Mouse (Mus musculus) urinary bladder, postnatal 4 days (tissue): ENCODE data around the gene B130006D01Rik.
"Not testable (repeated sequence)": the region's sequence is repeated elsewhere in the genome, so short reads cannot be mapped to it uniquely, and the experiment has no call there.

ENCODE experiments used
- DNase-seq, 2 experiments: peaks; one replicate each; pipeline ENCODE4 v3.0.0; 2021 to 2022; ENCODE audit warnings: low spot score in 2 of 2

B130006D01Rik gene

DNA sequence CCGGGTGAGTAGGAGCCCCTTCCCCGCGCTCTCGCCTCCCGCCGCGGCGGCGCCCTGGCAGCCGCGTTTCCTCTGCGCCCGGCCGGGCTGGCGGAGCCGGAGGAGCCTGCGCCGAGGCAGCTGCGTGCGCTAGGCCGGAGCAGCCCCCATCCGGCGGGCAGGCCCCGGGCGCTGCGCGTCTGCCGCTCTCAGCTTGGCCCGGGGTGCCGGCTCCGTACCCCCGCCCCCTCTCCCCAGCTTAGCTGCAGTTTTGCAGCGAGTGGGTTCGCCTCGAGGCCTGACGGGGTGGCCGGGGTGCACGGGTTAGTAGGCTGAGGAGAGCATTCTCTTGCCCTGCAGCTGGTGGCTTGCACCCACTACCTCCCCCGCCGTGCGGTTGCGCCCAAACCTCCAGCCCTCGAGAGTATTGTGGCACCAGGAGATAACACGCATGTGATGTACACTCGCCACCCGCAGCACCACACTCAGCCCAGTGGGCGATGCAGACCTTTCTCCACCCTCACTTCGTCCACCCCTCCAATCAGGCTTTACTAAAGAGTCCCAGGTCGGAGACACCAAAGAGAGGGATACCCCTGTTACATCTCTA lies 10.1 kb upstream of the B130006D01Rik start:
- peak in 1 of 2 experiments; percentile 54 for DNase-seq

DNA sequence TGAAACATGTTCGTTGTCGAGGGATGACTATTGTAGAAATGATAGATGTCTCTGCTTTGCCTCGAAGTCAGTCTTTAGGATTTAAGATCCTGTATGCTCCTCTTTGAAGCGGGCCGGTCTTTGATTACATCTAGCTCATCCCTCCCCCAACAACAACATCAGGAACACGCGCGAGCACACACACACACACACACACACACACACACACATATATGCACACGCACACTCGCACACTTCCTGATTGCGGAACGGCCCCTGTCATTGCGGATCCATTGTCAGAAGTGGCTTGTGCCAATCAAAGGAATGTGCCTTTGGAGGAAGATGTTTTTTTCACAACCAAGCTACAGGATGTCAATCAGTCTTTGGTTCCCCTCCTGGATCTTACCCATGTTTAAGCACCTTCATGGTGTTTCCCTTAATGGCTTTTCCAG lies 9.6 kb upstream of the B130006D01Rik start:
- no peak for DNase-seq

DNA sequence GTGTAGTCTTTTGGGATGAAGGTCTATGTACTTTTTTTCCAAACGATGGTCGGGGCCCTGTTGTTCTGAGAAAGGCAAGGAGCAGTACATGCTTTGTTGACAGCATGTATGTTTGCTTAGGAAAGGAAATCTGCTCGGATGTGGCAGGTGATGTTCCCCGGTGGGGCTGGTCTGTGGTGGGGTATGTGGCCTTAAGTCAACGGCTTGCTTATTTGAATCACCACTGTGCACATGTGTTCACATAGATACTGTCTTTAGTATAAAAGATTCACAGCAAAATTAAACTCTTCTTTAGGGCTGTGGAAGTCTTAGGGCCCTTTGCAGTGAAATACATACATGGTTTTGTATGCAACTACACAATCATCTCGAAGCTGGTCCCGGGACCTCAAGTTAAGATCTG lies 9.0 kb upstream of the B130006D01Rik start:
- no peak for DNase-seq

DNA sequence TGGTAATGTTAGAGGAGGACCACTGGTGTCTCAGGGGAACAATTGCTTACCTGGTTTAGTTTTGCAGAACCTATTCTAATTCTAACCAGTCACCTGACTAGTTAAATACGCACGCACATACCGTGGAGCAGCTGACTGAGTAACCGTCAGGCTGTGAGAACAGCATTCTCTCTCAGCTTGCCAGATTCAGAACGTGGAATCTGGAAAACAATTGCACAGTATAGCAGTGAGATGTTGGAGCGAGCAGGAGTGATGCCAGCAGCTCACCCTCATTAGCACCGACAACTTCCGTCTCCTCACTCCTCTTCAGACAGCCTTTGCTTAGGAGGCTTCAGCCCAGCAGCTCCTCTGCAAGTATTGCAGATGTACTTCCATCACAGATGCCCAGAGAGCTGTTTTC lies 7.3 kb upstream of the B130006D01Rik start:
- DNase-seq = no peak

DNA sequence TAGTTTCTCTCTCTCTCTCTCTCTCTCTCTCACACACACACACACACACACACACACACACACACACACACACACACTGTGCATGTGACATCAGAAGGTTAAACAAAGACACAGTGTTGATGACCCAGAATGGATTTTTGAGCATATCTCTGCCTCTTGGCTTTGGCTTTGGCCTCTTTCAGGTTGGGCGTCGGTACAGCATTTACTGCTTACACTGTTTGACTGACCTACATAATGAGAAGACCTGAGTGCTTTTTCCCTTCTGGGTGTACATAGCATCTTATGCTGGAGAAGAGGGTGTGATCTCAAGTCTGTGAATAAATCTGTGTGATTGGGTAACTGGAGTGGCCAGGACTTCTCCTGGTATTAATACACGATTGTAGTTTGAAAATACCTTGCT lies 4.0 kb upstream of the B130006D01Rik start:
- DNase-seq = no peak

DNA sequence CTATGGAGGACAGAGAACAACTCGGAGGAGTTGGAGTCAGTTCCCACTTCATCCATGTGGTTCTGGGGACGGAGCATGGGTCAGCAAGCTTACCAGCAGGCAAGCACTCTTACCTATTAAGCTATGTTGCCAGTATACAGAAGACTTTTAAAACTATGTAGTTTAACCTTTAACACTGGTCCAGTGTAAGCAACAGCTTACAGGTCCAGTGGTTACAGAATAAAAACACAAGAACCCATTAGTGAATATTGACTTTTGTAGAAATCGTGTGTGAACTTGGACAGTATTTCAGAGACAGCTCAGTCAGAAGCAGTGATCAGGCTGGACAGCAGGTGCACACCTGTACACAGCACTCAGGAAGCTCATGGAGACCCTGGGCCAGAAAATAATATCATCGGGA lies 1.1 kb downstream of the B130006D01Rik start:
- no peak for DNase-seq

DNA sequence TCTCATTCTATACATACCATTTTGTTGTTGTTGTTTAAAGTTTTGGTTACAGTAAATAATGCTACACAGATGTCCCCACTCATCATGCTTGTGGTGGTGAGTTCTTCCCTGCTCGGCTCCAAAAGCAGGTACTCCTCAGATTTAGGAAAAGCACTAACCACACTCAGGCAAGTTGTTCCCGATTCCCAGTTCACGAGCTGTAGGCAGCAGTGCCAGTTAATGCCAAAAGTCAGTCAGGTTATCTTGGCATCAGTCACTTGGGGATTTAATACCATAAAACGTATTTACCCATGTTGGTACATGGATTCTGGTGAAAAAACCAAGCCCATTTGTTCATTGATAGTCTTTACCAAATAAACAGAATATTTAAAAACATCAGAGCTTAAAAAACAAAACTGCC lies 2.8 kb downstream of the B130006D01Rik start:
- DNase-seq = no peak

DNA sequence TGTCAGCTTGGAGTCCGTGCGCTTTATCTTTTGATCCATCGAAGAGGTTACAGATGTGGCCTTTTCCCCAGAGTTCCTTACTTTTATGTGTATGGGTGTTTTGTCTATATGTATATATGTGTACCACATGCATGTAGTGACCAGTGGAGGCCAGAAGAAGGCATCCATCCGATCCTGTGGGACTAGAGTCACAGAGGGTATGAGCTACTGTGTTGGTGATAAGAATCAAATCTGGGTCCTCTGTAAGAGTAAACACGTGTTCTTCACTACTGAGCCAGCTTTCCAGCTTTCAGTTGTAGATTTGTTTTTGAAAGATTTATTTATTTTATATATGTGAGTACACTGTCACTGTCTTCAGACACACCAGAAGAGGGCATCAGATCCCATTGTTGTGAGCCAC lies 4.6 kb downstream of the B130006D01Rik start:
- DNase-seq = no peak

DNA sequence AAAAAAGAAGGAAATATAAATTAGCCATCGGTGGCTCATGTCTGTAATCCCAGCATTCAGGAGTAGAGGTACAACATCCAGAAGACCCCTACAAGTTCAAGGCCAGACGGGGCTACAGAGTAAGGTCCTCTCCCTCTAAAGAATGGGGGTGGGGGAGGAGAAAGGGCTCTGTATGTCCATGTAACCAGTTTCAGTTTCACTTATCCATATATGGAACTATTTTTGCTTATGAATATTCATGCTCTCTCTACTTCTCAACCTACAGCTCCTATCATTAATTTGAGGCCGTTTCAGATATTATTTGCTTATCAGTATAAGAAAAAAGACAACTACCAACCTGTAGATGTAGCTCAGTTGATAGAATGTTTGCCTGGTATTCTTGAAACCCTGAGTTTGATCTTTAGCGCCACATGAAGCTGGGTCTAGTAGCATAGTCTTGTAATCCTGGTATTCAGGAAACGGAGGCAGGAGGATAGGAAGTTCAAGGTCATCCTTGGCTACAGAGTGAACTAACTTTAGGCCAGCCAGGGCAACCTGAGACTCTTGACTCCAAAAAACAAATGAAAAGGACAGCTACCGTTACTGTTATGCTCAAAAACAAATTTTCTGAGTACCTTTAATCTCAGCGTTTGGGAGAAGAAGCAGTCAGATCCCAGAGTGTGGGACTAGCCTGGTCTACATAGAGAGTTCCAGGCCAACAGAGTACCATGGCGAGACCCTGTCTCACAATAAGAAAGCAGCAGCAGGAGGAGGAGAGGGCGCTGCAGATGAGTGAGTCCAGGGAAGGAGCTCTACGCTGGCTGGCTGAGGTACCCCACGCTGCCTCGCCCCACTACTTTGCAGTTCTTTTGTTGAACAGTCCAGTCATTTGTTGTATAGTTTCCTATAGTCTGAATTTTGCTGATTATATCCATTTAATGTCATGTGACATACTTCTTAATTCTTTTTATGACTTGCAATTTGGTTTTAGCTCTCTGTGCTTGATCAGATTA lies 5.8 kb downstream of the B130006D01Rik start:
- no peak for DNase-seq

DNA sequence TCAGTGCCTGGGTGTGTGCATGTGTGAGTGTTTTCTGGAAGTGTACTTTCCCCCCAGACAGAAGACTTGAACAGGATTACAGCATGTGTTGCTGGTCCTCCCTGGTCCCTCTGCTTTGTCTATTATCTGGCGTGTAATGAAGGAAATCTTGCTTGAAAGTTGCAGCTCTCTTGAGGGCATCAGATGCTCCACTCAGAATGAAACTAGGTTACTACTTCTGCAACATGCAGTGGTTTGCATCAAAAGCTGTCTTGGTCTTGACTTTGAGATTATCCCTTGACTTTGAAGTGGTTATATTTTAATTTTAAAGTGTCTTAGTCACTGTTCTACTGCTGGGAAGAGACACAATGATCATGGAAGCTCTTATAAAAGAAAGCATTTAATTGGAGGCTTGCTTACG lies 11.1 kb downstream of the B130006D01Rik start:
- DNase-seq = no peak

DNA sequence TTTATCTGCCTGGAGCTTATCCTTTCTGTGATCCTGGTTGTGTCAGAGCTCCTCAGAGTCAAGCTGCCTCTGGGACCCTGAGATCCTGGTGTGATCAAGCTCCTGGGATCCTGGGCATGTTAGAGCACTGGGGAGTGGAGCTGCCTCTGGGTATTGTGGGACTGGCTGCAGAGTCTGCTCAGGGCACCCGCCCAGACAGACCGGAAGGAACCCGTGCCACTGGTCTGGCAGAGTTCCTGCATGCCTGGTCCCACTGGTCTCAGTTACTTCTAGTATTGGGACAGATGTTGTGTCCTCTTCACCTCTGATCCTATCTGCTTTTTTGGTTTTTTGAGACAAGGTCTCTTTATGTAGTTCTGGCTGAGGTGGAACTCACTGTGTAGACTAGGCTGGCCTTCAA lies 14.4 kb downstream of the B130006D01Rik start:
- DNase-seq = no peak

DNA sequence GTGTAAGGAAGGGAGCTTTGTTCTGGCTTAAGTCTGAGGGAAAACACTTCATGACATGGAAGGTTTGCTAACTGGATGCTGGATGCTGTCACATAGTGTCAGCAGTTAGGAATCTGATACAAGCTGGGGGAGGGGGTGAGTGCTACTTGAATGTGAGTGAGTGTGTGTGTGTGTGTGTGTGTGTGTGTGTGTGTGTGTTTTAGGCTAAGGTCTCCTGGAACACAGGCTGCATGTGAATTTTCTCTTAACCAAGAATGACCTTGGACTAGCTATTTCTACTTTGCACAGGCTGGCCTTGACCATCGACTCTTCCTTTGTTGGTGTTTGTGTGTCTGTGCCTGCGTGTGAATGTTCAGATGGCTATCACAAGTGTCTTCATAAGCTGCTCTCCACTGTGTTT lies 21.1 kb downstream of the B130006D01Rik start:
- DNase-seq = no peak

DNA sequence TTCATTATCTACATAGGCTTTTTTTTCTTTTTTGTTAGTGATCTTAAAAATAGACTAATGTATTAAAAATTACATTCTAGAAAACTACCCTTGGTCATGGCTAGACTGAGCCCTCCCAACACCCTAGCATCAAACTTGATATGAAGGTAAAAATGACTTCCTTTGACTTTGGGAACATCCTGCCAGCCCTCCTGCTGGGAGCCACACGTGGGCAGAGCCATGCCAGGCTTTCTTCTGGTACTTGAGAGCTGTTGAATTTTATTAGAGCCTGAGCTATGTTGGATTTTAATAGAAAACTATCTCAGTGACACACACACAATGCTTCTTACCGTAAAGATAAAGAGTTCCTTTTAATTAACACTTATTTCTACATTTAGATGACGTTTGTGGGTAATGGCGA lies 23.4 kb downstream of the B130006D01Rik start:
- no peak for DNase-seq

DNA sequence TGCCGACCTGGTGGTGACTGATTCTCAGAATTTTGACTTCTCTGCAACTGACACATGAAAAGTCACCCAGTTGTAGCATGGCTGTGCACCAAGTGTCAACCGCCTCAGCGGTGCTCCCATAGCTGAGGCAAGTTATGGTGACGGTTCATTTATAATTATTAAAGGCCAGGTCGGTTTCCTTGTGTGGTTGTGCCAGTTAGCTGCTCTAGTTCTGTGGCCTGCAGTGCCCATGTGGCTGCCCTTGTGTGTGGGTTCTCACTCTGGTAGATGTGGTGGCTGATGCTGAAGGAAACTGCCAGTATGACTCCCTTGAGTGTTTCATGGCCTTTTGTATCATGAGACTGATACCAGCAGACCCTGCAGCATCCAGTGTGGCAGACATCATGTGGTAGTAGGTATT lies 24.9 kb downstream of the B130006D01Rik start:
- no peak for DNase-seq

DNA sequence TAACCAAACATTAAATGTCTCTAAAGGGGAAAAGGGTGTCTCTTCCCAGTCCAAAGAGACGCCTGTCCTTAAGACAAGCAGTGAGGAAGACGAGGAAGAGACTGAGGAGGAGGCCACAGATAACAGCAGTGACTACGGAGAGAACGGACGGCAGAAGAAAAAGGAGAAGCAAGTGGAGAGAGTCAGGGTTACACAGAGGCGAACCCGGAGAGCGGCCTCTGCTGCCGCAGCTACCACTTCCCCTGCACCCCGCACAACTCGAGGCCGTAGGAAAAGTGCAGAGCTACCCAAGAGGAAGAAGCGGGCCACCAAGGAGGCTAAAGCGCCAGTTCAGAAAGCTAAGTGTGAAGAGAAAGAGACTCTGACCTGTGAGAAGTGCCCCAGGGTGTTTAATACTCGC lies 26.2 kb downstream of the B130006D01Rik start:
- no peak for DNase-seq

DNA sequence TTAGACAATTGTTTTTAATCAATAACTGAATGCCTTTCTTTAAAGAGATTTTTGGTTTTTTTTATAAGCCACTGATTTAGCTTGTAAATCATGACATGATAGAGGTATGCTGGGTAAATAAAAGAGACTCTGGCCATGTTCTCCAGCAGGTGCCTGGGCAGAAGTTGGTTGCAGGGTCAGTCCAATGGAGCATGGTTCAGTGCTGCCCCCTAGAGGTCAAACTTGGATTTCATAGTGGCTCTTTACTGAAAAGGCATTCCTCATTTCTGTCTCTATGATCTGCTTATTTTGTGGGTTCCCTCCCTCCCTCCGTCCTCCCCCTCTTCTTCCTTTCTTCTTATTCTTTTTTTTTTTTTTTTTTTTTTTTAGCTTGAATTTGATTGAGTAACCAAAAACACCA lies 27.6 kb downstream of the B130006D01Rik start:
- peak; percentile 50 to 84 for DNase-seq

DNA sequence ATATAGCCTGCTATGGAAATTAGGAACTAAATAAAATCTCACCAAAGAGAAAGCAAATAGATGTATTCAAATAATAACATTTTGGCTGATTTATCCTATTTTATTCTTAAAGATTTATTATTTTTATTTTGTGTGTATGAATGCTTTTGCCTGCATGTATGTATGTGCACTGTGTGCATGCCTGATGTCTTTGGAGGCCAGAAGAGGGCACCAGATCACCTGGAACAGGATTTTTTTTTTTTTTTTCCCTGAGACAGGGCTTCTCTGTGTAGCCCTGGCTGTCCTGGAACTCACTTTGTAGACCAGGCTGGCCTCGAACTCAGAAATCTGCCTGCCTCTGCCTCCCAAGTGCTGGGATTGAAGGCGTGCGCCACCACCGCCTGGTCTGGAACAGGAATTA lies 31.8 kb downstream of the B130006D01Rik start:
- not testable (repeated sequence) for DNase-seq

DNA sequence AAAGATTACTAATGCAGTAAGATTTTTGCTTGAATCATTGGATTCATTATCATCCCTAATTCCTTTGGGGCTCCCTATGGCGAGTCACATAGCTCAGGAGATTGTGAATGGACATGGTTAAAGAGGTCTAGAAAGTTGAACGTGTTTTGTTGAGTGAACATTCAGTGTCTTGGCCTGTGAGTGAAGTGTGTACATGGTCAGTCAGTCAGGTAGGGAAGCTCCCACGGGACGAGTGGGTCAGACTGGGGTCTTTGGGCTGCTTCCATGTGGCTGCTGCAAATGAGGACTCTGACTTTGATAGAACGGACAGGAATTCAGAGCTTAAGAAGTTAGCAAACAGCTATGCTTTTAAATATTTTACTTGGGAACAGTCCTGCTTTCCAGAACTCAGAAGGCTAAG lies 37.1 kb downstream of the B130006D01Rik start:
- no peak for DNase-seq

DNA sequence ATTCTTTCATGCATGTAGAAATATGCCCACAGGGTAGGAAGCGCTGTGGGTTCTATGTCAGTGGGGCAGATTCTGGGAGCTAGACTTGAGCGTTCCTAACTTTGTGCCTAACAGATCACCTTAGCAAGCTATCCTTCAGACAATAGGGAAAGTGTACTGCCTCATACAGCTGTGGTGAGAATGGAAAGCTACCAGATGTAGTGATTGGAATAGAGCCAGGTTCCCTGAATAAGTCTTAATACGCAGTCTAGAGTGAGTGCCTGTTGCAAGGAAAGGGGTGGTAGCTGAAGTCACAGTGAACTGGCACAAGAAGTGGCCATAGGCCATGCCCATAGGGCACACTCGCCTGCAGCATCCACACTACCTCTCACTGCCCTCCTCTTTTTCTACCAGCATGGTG lies 39.6 kb downstream of the B130006D01Rik start:
- DNase-seq = no peak

DNA sequence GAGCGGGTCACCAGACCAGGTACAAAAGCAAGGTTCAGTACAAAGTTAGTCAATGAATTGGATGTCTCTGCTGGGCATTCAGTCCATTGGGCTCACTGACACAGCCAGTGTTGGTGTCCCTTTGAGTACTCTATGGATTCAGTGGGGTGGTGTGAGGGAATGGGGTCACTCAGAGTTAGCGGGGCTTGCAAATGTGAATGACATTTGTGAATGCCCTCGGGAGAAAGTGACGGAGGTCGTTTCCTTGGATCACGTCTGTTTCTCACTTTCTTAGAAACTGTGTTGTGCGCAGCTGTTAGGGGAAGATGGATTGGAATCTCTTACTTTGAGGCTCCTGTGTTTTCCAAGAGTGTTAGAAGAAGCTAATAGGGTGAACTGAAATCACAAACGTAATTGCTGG lies 41.4 kb downstream of the B130006D01Rik start:
- no peak for DNase-seq

DNA sequence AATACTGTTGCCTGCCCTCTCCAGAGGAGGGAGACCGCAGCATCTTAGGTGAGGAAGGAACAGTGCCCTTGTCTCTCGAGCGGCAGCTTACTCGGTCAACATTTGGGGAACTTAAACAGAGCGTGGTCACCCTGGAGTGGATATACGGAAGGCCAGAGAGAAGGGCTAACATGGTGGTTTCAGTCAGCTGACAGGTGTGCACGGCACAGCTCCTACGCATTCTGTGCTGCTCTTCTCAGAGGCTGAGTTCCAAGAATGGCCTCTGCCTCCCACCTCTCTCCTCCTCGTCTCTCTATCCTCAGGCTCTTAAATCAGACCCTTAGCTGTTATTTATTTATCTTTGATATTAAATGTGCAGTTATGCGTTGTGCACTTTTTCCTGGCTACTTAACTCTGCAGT lies 41.9 kb downstream of the B130006D01Rik start:
- DNase-seq = no peak

DNA sequence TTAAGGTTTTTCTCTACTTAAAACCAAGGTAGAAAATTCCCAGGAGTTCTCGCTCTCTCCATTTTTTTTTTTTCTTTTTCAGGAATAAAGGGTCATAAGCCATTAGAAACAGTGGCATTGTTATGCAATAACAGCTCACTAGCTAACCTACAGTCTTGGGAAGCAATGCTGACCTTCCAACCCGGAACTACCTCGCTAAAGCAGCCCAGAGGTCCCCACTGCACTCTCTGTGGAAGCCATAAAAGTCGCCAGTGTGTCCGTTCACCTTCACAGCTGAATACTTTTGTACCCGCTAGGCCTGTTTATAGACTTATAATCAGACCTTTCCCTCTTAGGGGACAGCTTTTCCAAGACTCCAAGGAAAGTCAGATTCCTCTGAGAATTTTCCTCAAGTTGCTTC lies 44.9 kb downstream of the B130006D01Rik start:
- no peak for DNase-seq

DNA sequence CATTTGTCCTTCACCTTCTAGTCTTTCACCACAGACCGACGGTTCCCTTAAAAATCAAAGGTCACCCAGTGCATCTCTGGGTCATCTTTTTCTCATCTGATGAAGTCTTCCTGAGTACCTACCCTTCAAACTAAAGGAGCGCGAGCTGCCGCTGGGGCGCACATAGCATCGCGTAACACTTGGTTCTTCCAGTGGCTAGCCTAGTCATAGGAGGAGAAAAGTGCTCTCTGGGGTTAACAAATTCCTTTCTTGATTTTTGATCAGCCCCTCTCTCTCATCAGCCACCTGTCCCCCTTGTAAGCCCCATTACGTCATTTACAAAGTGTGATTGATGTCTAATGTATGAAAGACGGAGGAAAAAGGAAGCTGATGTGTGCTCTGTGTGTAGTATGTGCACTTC lies 45.8 kb downstream of the B130006D01Rik start:
- no peak for DNase-seq
